ENCODE assay signal across 27 mouse cellular contexts in genomic region chr6:14094907-14095306, GRCm38 (mm10).
DNase-seq lines count a peak whose midpoint lies in the region; ATAC-seq lines count a peak whose summit lies in the region.
"Had no signal": no experiment of that assay in that cellular context is flagged by ENCODE, and none has a peak within 500 bp of the region (broad histone marks: within the 10 kb centered on the region; RNA-seq: fewer than 3 reads in every experiment).

No protein-coding gene starts in this region.

- no peaks in the 10 kb centered on the region for H3K9me3 ChIP-seq in kidney, embryonic 14.5 days (ENCODE audit: control insufficient read depth, low read length)
- no peaks in the 10 kb centered on the region for H3K9me3 ChIP-seq in kidney, embryonic 16.5 days (ENCODE audit: low read length)
- H3K9me3 ChIP-seq: embryonic facial prominence, embryonic 13.5 days; embryonic facial prominence, embryonic 15.5 days; forebrain, embryonic 10.5 days; forebrain, embryonic 12.5 days; G1E had no signal

- 52% methylated on average over 1 of the region's 1 CpGs for WGBS in kidney, embryonic 14.5 days
- 33% methylated on average over 1 of the region's 1 CpGs for WGBS in kidney, embryonic 16.5 days

- H3K4me2 ChIP-seq in kidney, embryonic 14.5 days (replicated peaks; ENCODE audit: low read depth, low read length) = no peak overlapping the region
- H3K4me2 ChIP-seq in kidney, embryonic 16.5 days (replicated peaks; ENCODE audit: low read depth, low read length) = no peak overlapping the region
- H3K4me2 ChIP-seq: embryonic facial prominence, embryonic 13.5 days; embryonic facial prominence, embryonic 15.5 days; forebrain, embryonic 12.5 days had no signal

- ATAC-seq in kidney, embryonic 14.5 days (ENCODE audit: low FRiP score, low TSS enrichment) = peak; percentile 84; the same call in 1 of the 2 replicates
- peak; percentile 27; the same call in 1 of the 2 replicates for ATAC-seq in kidney, embryonic 16.5 days (ENCODE audit: low FRiP score, low TSS enrichment)
- ATAC-seq: activated CD4-positive, CD25-positive, alpha-beta regulatory T cell, adult 4 months; forebrain, embryonic 14.5 days; forebrain, embryonic 16.5 days; Patski had no signal

- H3K27ac ChIP-seq in kidney, embryonic 14.5 days (ENCODE audit: low read depth, low read length) = no peak overlapping the region
- no peak overlapping the region for H3K27ac ChIP-seq in kidney, embryonic 16.5 days (ENCODE audit: low read length)
- H3K27ac ChIP-seq: embryonic facial prominence, embryonic 13.5 days; embryonic facial prominence, embryonic 15.5 days; forebrain, embryonic 10.5 days; forebrain, embryonic 12.5 days had no signal

- no peak overlapping the region for H3K9ac ChIP-seq in kidney, embryonic 14.5 days (ENCODE audit: low read depth, low read length)
- H3K9ac ChIP-seq in kidney, embryonic 16.5 days (replicated peaks; ENCODE audit: low read length) = no peak overlapping the region
- H3K9ac ChIP-seq: embryonic facial prominence, embryonic 13.5 days; embryonic facial prominence, embryonic 15.5 days; forebrain, embryonic 12.5 days had no signal

- no peak overlapping the region for H3K4me3 ChIP-seq in kidney, embryonic 14.5 days (ENCODE audit: low read length)
- H3K4me3 ChIP-seq in kidney, embryonic 16.5 days (ENCODE audit: low read length) = no peak overlapping the region
- H3K4me3 ChIP-seq: embryonic facial prominence, embryonic 13.5 days; embryonic facial prominence, embryonic 15.5 days; erythroblast, embryonic 14.5 days; forebrain, embryonic 10.5 days; forebrain, embryonic 12.5 days had no signal

- H3K4me1 ChIP-seq in kidney, embryonic 14.5 days (ENCODE audit: control insufficient read depth, insufficient read depth, low read length) = no peaks in the 10 kb centered on the region
- no peaks in the 10 kb centered on the region for H3K4me1 ChIP-seq in kidney, embryonic 16.5 days (ENCODE audit: insufficient read depth, low read length)
- H3K4me1 ChIP-seq: embryonic facial prominence, embryonic 13.5 days; embryonic facial prominence, embryonic 15.5 days; forebrain, embryonic 10.5 days; forebrain, embryonic 12.5 days had no signal

- no peaks in the 10 kb centered on the region for H3K27me3 ChIP-seq in kidney, embryonic 14.5 days (ENCODE audit: control insufficient read depth, insufficient read depth, low read length)
- no peaks in the 10 kb centered on the region for H3K27me3 ChIP-seq in kidney, embryonic 16.5 days (ENCODE audit: insufficient read depth, low read length)
- H3K27me3 ChIP-seq: embryonic facial prominence, embryonic 13.5 days; embryonic facial prominence, embryonic 15.5 days; forebrain, embryonic 12.5 days; Patski had no signal

- DNase-seq in kidney, adult 9 months = no peak
- no peak for DNase-seq in kidney, adult 18-20 months
- DNase-seq in ES-CJ7 (ENCODE audit: low read depth, low spot score) = peak; percentile 8
- DNase-seq in embryo, embryonic 10.5 days (ENCODE audit: low spot score) = peak; percentile 9
- no peak for DNase-seq in left cerebral cortex, adult 18-20 months (ENCODE audit: low spot score in 2 of 2)
- no peak for DNase-seq in adrenal gland, adult 18-20 months (ENCODE audit: low spot score in 2 of 2)
- DNase-seq: adrenal gland, adult 2 months; adrenal gland, postnatal 10 days; adrenal gland, postnatal 25 days; cerebellum, adult 11 months; cerebellum, adult 18-20 months; cerebellum, adult 8-10 months; cerebellum, adult 9-11 months; cerebellum, postnatal 14 days; cerebellum, postnatal 36 days had no signal

- H3K36me3 ChIP-seq in kidney, embryonic 14.5 days (ENCODE audit: control insufficient read depth, insufficient read depth, low read length) = no peaks in the 10 kb centered on the region
- H3K36me3 ChIP-seq in kidney, embryonic 16.5 days (ENCODE audit: insufficient read depth, low read length) = no peaks in the 10 kb centered on the region
- H3K36me3 ChIP-seq: embryonic facial prominence, embryonic 13.5 days; embryonic facial prominence, embryonic 15.5 days; forebrain, embryonic 10.5 days; forebrain, embryonic 12.5 days; G1E had no signal

Comparison
In these comparisons a context has a peak if more than half of its experiments do, and no peak if none do; other contexts are left out.
1. DNase-seq: peak in ES-CJ7 (single experiment) and embryo, embryonic 10.5 days (single experiment); none in kidney, adult 9 months (single experiment), kidney, adult 18-20 months (single experiment), left cerebral cortex, adult 18-20 months (0 of 2) and adrenal gland, adult 18-20 months (0 of 2).